In genomic region chr2:6423661-6424550, GRCm38 (mm10) we compare ENCODE assay signal across 13 mouse cellular contexts.
"Had no signal": no experiment of that assay in that cellular context is flagged by ENCODE, and none has a peak within 500 bp of the region (broad histone marks: within the 10 kb centered on the region; RNA-seq: fewer than 3 reads in every experiment).

No protein-coding gene starts in this region.

- H3K4me2 ChIP-seq: liver, embryonic 15.5 days; midbrain, embryonic 13.5 days; neural tube, embryonic 12.5 days had no signal

- DNase-seq: kidney, postnatal 25 days; lung, adult 2 months; lung, postnatal 36 days; retina, postnatal 1 day; right cerebral cortex, postnatal 4 days; spleen, adult 18-20 months; thymus, postnatal 14 days had no signal

- H3K4me1 ChIP-seq: liver, embryonic 15.5 days; midbrain, embryonic 13.5 days; neural tube, embryonic 12.5 days had no signal

- H3K9me3 ChIP-seq: liver, embryonic 15.5 days; midbrain, embryonic 13.5 days; neural tube, embryonic 12.5 days had no signal

- ATAC-seq: lung, postnatal 0 days; midbrain, embryonic 13.5 days had no signal

- H3K27ac ChIP-seq: left cerebral cortex, adult 2 months; liver, embryonic 15.5 days; midbrain, embryonic 13.5 days; neural tube, embryonic 12.5 days had no signal

- H3K9ac ChIP-seq: liver, embryonic 15.5 days; midbrain, embryonic 13.5 days; neural tube, embryonic 12.5 days had no signal

- H3K27me3 ChIP-seq: liver, embryonic 15.5 days; midbrain, embryonic 13.5 days; neural tube, embryonic 12.5 days had no signal

- H3K4me3 ChIP-seq: left cerebral cortex, adult 2 months; liver, embryonic 15.5 days; midbrain, embryonic 13.5 days; myocyte; neural tube, embryonic 12.5 days had no signal
